Mouse (Mus musculus) intestine, embryonic 16.5 days (tissue): ENCODE data around the gene Pcnx. TPM values are rescaled to one million over a fixed set of nuclear protein-coding genes. Genes with fewer than 3 reads are reported as not detected.
A peak's percentile ranks its signal among the peaks of the same experiment; 100 is the strongest.

Experiments
- ATAC-seq: fragments of 200-750 bp; cut with Nextera tagmentation; 2 replicates; pipeline ENCODE4 v1.8.0; 2017; ENCODE audit warnings: moderate TSS enrichment, moderate library complexity
- H3K27ac ChIP-seq: fragments of 300-500 bp; sonication (generic); 2 replicates; pipeline ENCODE4 v1.5.1; 2014; ENCODE audit warnings: mild to moderate bottlenecking, low read length
- H3K27me3 ChIP-seq: fragments of 300-500 bp; sonication (generic); replicated peaks from 2 replicates; pipeline ENCODE4 v1.6.1; 2014; ENCODE audit warnings: low read length, control low read depth, mixed read lengths; ENCODE audit not compliant: control insufficient read depth, insufficient read depth
- H3K36me3 ChIP-seq: fragments of 300-500 bp; sonication (generic); 2 replicates; pipeline ENCODE4 v1.6.1; 2014; ENCODE audit warnings: low read length, control low read depth; ENCODE audit not compliant: control insufficient read depth, insufficient read depth
- H3K4me1 ChIP-seq: fragments of 300-500 bp; sonication (generic); 2 replicates; pipeline ENCODE4 v1.6.1; 2014; ENCODE audit warnings: low read length, control low read depth, mixed read lengths; ENCODE audit not compliant: control insufficient read depth, insufficient read depth
- H3K4me2 ChIP-seq: fragments of 300-500 bp; sonication (generic); 2 replicates; pipeline ENCODE4 v1.6.1; 2014; ENCODE audit warnings: low read depth, low read length, control low read depth
- H3K4me3 ChIP-seq: fragments of 300-500 bp; sonication (generic); 2 replicates; pipeline ENCODE4 v1.5.1; 2014; ENCODE audit warnings: mild to moderate bottlenecking, low read length
- H3K9ac ChIP-seq: fragments of 300-500 bp; sonication (generic); 2 replicates; pipeline ENCODE4 v1.6.1; 2014; ENCODE audit warnings: low read depth, low read length
- H3K9me3 ChIP-seq: fragments of 300-500 bp; sonication (generic); 2 replicates; pipeline ENCODE4 v1.6.1; 2016; ENCODE audit warnings: low read length, control low read depth; ENCODE audit not compliant: control insufficient read depth
- WGBS: fragments of 180-500 bp; shearing (Covaris S2); extraction: QIAGEN DNeasy Blood & Tissue Kit; methylation state at CpG from one replicate; pipeline ENCODE4 v1.1.7; 2014; 5-methylcytosine and 5-hydroxymethylcytosine counted together
- polyA plus RNA-seq: library from polyadenylated mRNA; unstranded; fragments of >200 nt; fragmentation: Nextera tagmentation; extraction: Ambion mirVana; gene quantifications from 2 replicates; pipeline ENCODE4 v1.2.1, GENCODE M21; 2015

Pcnx gene
- polyA plus RNA-seq, 1 experiment from 2014 or later, result 6.3 TPM

DNA sequence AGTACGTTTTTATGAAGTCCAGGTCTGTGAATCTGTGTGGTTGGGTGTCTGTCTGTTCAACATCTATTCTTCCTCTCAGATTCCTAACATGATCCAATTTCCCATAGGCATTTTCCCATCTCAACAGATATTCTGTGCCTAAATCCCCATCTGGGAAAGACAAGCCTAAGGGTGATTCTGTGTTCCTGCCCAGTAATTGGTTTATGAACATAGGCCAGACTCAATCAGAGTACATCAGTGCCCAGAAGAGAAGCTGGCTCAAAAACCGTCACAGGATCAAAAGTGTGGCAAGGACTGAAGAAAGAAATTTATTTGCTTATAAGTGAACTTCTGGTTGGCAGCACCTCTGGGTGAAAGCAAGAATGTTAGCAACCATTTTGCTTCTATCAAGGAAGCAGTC is 7.3 kb upstream of the Pcnx start:
- Histone ChIP-seq H3K9ac (no peak overlapping the region), H3K4me3 (no peak overlapping the region), H3K27me3 (no peaks in the 10 kb centered on the region), H3K36me3 (no peaks in the 10 kb centered on the region), H3K27ac (peak overlapping the region; percentile 23; the same call in 1 of the 2 replicates), H3K9me3 (no peaks in the 10 kb centered on the region), H3K4me1 (peaks cover 21% of the 10 kb centered on the region), H3K4me2 (no peak overlapping the region)
- no peak for ATAC-seq
- 80% methylated on average over 2 of the region's 2 CpGs for WGBS

DNA sequence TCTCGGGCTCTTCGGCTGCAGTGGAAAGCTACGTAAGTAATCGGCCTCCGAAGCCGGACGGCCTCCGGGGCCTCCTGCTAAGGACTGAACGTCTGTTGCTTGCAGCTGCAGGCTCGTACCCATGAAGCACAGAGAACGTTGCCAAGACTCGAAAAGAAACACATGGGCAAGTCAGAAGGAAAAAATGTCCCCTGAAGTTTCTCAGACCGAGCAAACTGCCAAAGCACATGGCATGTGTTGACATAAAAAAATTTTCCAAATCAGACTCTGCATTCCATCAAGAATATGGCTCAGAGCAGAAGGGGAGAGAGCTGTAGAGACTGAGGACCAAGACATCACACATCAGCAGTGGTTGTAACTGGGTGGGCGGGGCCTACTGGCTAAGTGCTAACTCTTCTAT is 6.8 kb upstream of the Pcnx start:
- no peak overlapping the region for H3K4me2 ChIP-seq
- peaks cover 25% of the 10 kb centered on the region for H3K4me1 ChIP-seq
- 56% methylated on average over 14 of the region's 14 CpGs for WGBS
- no peaks in the 10 kb centered on the region for H3K36me3 ChIP-seq
- H3K27me3 ChIP-seq, result no peaks in the 10 kb centered on the region
- peak; percentile 22; the same call in 1 of the 2 replicates for ATAC-seq
- H3K9me3 ChIP-seq, result no peaks in the 10 kb centered on the region
- peak overlapping the region; percentile 23; the same call in 1 of the 2 replicates for H3K27ac ChIP-seq
- H3K4me3 ChIP-seq, result no peak overlapping the region
- no peak overlapping the region for H3K9ac ChIP-seq

DNA sequence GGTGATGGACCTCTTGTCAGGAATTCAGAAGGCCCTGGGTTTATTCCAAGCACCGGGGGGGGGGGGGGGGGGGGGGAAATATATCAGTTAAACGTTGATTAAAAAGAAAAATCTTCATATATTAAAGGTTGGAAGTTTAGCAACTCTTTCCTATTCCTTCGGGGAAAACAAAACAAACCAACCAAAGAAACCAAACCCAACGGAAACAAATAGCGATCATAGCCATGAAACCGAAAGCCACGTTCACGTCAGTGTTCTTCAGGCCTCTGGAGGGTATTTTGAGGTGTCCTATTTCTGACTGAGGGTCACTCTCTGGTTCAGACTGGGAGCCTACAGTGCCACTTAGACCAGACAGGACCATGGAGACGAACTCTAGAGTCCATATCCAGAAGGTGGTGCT is 6.3 kb upstream of the Pcnx start:
- no peaks in the 10 kb centered on the region for H3K27me3 ChIP-seq
- no peaks in the 10 kb centered on the region for H3K36me3 ChIP-seq
- 83% methylated on average over 9 of the region's 9 CpGs for WGBS
- H3K9ac ChIP-seq, result no peak overlapping the region
- H3K4me1 ChIP-seq, result peaks cover 29% of the 10 kb centered on the region
- no peak overlapping the region for H3K27ac ChIP-seq
- H3K4me3 ChIP-seq, result no peak overlapping the region
- H3K9me3 ChIP-seq, result no peaks in the 10 kb centered on the region
- H3K4me2 ChIP-seq, result no peak overlapping the region
- no peak for ATAC-seq

DNA sequence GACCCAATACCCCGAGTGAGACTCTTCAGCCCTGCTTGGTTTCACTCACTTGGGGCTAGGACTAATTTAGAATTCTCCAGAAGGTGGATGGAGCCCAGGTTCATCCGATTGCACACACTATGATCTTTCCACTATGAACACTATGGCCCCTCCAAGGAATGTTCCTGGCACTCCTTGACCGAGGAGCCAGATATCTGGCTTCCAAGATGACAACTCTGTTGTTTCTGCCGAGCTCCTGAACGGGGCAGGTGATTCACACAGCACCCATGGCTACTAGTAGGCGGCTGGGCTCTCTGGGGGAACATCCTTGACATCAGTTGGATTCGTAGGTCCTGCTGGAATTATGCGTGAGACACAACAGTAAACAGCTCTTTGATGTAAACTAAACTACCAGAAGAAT is 4.8 kb upstream of the Pcnx start:
- H3K4me1 ChIP-seq, result peaks cover 33% of the 10 kb centered on the region
- no peak overlapping the region for H3K4me2 ChIP-seq
- H3K27ac ChIP-seq, result no peak overlapping the region
- no peak for ATAC-seq
- H3K36me3 ChIP-seq, result no peaks in the 10 kb centered on the region
- no peaks in the 10 kb centered on the region for H3K27me3 ChIP-seq
- no peaks in the 10 kb centered on the region for H3K9me3 ChIP-seq
- H3K9ac ChIP-seq, result no peak overlapping the region
- no peak overlapping the region for H3K4me3 ChIP-seq
- 75% methylated on average over 8 of the region's 8 CpGs for WGBS

DNA sequence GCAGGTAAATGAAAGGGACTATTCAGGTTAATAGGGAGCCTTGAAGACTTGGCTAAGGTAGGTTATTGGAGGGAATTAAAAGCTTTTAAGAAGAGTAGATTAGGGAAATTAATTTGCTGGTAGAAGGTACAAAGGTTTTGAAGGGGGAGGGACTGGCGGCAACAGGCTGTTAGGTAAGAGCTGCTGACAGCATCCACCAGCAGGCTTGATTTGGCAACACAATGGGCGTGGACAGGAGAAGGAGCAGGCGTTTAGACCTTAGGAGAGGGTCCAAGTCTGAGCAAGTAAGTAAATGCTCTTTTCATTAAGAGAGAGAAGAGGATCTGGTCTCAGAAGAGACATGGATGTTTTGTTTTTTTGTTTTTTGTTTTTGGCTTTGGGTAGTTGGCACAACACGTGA is 3.1 kb upstream of the Pcnx start:
- Histone ChIP-seq H3K9ac (no peak overlapping the region), H3K9me3 (no peaks in the 10 kb centered on the region), H3K4me1 (peaks cover 35% of the 10 kb centered on the region), H3K36me3 (no peaks in the 10 kb centered on the region), H3K27me3 (no peaks in the 10 kb centered on the region), H3K27ac (no peak overlapping the region), H3K4me3 (no peak overlapping the region), H3K4me2 (no peak overlapping the region)
- 50% methylated on average over 4 of the region's 4 CpGs for WGBS
- peak; percentile 39; the same call in 1 of the 2 replicates for ATAC-seq

DNA sequence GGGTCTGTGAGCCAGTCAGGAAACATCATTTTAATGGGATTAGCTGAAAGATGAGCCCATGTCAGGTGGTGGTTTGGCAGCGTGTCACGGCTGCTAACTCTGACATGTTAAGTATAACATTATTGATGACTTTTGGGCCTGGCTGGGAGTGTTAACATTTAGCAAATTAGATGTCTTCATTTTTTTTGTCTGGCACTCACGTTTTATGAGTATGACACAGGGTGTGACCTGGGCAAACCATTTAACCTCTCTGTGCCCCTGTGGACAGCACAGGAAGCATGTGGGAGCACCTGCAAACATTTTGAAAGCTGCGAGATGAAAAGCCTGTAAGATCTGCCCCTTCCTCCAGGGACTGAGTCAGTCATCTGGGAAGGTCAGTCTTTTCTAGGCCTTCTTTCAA is 2.6 kb upstream of the Pcnx start:
- Histone ChIP-seq H3K4me1 (peaks cover 38% of the 10 kb centered on the region), H3K4me2 (no peak overlapping the region), H3K9me3 (no peaks in the 10 kb centered on the region), H3K4me3 (no peak overlapping the region), H3K27me3 (no peaks in the 10 kb centered on the region), H3K27ac (peak overlapping the region; percentile 57), H3K36me3 (no peaks in the 10 kb centered on the region), H3K9ac (no peak overlapping the region)
- 32% methylated on average over 4 of the region's 4 CpGs for WGBS
- no peak for ATAC-seq

DNA sequence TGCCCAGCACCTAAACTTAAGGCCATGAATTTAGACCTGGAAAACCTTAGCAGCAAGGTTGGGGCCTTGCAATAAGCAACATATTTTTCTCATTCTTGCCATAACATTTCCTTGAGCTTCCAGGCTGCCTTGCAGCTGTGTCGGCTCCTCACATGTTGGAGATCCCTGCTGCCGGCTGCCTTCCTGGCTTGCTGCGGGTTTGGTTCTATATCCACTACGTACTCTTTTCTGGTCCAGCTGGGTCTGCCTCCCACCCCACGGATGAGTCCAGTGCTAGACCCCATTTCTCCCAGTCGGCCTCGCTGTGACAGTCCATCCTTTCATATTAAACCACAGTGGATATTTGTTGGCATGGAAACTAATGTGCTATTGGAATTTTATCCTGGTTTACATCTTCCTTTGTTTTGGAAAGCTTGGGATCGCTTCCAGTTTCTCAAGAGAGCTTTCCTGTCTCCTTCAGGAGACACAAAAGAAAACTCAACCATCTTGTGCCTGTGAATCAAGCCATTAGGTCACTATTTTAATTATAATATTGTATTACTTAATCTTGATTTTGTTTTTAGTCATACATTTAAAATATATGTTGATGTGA is 1.7 kb upstream of the Pcnx start:
- 35% methylated on average over 8 of the region's 8 CpGs for WGBS
- peak overlapping the region; percentile 57 for H3K27ac ChIP-seq

DNA sequence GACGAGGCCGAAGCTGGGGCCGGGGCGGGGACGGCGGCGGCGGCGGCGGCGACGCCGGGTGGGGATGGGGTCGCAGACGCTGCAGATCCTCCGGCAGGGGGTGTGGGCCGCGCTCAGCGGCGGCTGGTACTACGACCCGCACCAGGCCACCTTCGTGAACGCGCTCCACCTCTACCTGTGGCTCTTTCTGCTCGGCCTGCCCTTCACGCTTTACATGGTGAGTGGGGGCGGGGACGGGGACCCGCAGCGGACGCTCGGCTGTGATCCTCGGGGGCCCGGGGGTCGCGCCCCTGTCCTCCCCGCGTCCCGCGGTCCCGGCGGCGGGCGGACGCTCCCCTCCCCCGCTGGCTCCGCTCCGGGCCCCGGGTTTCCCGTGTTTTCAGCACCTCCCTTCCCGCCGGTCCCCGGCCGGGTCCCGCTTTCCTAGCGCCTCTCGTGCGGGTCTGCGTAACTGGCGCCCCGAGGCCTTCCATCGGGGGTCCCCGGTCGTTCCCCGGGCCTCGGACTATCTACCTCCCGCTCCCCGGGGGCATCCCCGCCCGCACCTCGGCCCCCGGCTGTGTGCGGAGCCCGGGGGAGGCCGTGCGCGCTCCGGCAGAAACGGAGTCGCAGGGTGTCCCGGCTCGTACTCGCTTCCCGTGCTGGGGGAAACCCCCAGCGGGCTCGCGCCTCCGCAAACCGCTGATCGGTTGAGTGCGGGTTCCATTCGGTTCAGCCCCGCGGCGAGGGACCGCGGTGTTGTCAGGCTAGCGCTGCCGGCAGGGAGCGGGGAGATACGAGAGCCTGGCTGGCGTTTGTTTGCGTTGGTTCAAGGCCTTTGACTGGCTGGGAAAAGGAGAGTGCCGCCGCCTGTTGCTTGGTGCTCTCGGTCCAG is 722 bp downstream of the Pcnx start:
- peak; percentile 56 for ATAC-seq
- H3K4me1 ChIP-seq, result peaks cover 44% of the 10 kb centered on the region
- WGBS, result under 1% methylated on average over 88 of the region's 107 CpGs
- H3K27me3 ChIP-seq, result no peaks in the 10 kb centered on the region
- no peaks in the 10 kb centered on the region for H3K36me3 ChIP-seq
- H3K4me3 ChIP-seq, result peak overlapping the region; percentile 82
- H3K4me2 ChIP-seq, result peak overlapping the region; percentile 71
- peak overlapping the region; percentile 92 for H3K27ac ChIP-seq
- no peaks in the 10 kb centered on the region for H3K9me3 ChIP-seq
- H3K9ac ChIP-seq, result peak overlapping the region; percentile 96

More for the DNA sequence above, 1.7 kb upstream of the Pcnx start:
- Histone ChIP-seq H3K9me3 (no peaks in the 10 kb centered on the region), H3K4me3 (no peak overlapping the region), H3K36me3 (no peaks in the 10 kb centered on the region), H3K4me1 (peaks cover 44% of the 10 kb centered on the region), H3K9ac (0 out of 2 replicates have a peak overlapping the region, but pooled peaks have one; percentile 17), H3K4me2 (no peak overlapping the region), H3K27me3 (no peaks in the 10 kb centered on the region)
- no peak for ATAC-seq

DNA sequence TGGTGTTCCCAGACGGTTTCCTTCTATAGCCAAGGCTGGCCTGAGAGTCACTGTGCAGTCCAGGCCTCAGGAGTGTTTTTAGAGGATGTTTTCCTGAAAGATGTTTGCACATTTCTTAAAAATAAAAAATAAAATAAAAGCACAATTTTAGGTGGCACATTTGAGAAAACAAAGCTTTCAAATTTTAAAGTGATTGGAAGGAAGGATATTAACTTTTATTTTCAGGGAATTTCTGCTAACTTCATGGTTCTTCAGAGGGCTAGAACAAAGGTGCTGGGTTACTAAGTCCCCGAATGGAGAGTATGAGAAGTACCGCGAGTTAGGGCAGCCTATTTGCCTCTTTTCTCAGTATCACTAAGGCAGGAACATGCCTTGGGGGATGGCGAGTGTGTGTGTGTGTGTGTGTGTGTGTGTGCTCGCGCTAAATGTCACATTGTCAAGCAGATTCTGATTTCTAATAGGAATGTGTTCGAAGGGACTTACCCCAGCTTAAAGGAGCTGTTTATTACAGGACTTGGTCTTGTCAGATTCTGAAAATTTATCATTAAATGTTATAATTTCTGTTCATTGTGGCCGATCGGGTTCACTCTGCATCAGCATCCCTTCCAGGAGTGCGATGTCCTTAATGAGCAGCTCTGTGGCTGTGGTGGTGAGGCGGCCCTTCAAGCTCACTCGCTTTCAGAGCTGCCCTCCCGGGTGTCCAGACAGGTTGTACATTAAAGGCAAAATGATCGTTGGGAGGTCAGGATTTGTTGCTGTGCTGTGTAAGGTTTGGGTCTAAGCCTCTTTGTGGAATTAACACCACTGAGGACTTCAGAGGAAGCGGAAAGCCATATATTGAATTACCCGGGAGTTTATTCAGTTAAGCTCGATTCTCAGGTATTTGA is 1.6 kb downstream of the Pcnx start:
- Histone ChIP-seq H3K36me3 (no peaks in the 10 kb centered on the region), H3K4me1 (peaks cover 39% of the 10 kb centered on the region), H3K27ac (peak overlapping the region; percentile 92), H3K9me3 (no peaks in the 10 kb centered on the region), H3K9ac (peak overlapping the region; percentile 96), H3K4me3 (peak overlapping the region; percentile 82), H3K4me2 (peak overlapping the region; percentile 71), H3K27me3 (no peaks in the 10 kb centered on the region)
- WGBS, result 26% methylated on average over 18 of the region's 18 CpGs
- ATAC-seq, result no peak
